Mouse (Mus musculus) intestine, postnatal 0 days (tissue): Measurements from ENCODE around the gene Samd4. TPM values are rescaled to one million over a fixed set of nuclear protein-coding genes. Genes with fewer than 3 reads are reported as not detected.

Experiments
- ATAC-seq: fragments of 200-750 bp; cut with Nextera tagmentation; 2 replicates; pipeline ENCODE4 v1.8.0; 2017; ENCODE audit warnings: mild to moderate bottlenecking, moderate TSS enrichment, moderate library complexity
- H3K27ac ChIP-seq: fragments of 300-500 bp; sonication (generic); 2 replicates; pipeline ENCODE4 v1.5.1; 2014; ENCODE audit warnings: mild to moderate bottlenecking, low read depth, low read length, moderate library complexity
- H3K27me3 ChIP-seq: fragments of 300-500 bp; sonication (generic); replicated peaks from 2 replicates; pipeline ENCODE4 v1.6.1; 2014; ENCODE audit warnings: low read length, mixed read lengths; ENCODE audit not compliant: control insufficient read depth, insufficient read depth
- H3K36me3 ChIP-seq: fragments of 300-500 bp; sonication (generic); 2 replicates; pipeline ENCODE4 v1.6.1; 2014; ENCODE audit warnings: mild to moderate bottlenecking, moderate library complexity; ENCODE audit not compliant: control insufficient read depth, insufficient read depth
- H3K4me1 ChIP-seq: fragments of 300-500 bp; sonication (generic); replicated peaks from 2 replicates; pipeline ENCODE4 v1.6.1; 2014; ENCODE audit warnings: antibody characterized with exemption, low read length, mixed read lengths; ENCODE audit not compliant: control insufficient read depth, insufficient read depth
- H3K4me2 ChIP-seq: fragments of 300-500 bp; sonication (generic); replicated peaks from 2 replicates; pipeline ENCODE4 v1.6.1; 2014; ENCODE audit warnings: low read depth, mild to moderate bottlenecking, moderate library complexity
- H3K4me3 ChIP-seq: fragments of 300-500 bp; sonication (generic); 2 replicates; pipeline ENCODE4 v1.5.1; 2014; ENCODE audit warnings: low read depth, low read length
- H3K9ac ChIP-seq: fragments of 300-500 bp; sonication (generic); 2 replicates; pipeline ENCODE4 v1.6.1; 2014; ENCODE audit warnings: mild to moderate bottlenecking, low read depth, low read length
- H3K9me3 ChIP-seq: fragments of 300-500 bp; sonication (generic); 2 replicates; pipeline ENCODE4 v1.6.1; 2016; ENCODE audit warnings: mixed run types; ENCODE audit not compliant: control insufficient read depth
- CTCF ChIP-seq: sonication (generic); IDR thresholded peaks from 2 replicates; pipeline ENCODE4 v1.5.1; 2016; ENCODE audit warnings: low read depth, mild to moderate bottlenecking, control low read depth, antibody characterized with exemption, moderate library complexity
- whole genome bisulfite sequencing: fragments of 180-500 bp; shearing (Covaris S2); extraction: QIAGEN DNeasy Blood & Tissue Kit; methylation state at CpG from one replicate; pipeline ENCODE4 v1.1.7; 2014; 5-methylcytosine and 5-hydroxymethylcytosine counted together
- polyA plus RNA-seq: library from polyadenylated mRNA; unstranded; fragments of >200 nt; fragmentation: Nextera tagmentation; extraction: Ambion mirVana; gene quantifications from 2 replicates; pipeline ENCODE4 v1.2.1, GENCODE M21; 2015

Gene Samd4
- polyA plus RNA-seq, 1 experiment from 2014 or later: 3.1 TPM

DNA sequence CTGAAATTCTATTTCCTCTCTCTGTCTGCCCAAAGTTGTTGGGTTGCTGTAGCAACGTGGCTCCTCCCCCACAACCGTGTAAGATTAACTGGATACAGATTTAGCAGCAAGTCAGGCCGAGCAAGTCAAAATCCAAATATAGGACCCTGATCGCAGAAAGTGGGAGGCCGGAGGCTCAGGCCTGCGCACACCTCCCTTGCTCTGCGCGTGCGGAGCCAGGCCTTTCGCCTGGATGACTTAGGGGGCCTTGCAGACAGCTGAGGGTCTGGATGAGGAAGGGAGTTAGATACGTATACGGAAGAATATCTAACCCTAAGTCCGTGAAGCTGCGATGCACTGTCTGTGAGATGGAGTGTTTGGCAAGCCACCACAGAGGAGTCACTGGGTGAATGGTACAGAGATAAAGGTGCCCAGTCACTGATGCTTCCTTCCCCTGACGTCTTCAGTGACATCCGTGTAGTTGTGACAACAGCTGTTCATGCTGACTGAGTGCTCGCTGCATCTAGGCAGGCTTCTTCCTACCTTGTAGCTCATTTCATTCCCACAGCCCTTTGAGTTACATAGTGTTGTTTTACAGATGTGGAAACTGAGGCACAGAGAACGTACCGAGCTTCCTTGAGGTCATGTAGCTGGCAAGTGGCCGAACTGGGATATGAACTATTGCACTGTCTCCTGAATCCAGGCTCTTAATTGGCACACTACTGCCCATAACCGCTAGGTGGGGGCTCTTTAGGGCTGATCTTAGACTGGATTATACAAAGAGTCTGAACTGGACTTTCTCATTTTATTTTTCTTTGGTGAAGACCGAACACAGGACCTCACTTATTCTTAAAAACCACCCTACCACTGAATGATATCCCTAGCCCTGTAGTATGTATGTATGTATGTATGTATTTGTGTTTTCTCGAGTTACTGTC is 59.5 kb downstream of the Samd4 start:
- ATAC-seq: no peak
- Histone ChIP-seq H3K4me2 (no peak overlapping the region), H3K9me3 (no peaks in the 10 kb centered on the region), H3K36me3 (no peaks in the 10 kb centered on the region), H3K9ac (no peak overlapping the region), H3K4me3 (no peak overlapping the region), H3K27me3 (no peaks in the 10 kb centered on the region), H3K4me1 (no peaks in the 10 kb centered on the region), H3K27ac (no peak overlapping the region)
- peak; percentile 27 for TF ChIP-seq CTCF
- WGBS: 59% methylated on average over 23 of the region's 23 CpGs

DNA sequence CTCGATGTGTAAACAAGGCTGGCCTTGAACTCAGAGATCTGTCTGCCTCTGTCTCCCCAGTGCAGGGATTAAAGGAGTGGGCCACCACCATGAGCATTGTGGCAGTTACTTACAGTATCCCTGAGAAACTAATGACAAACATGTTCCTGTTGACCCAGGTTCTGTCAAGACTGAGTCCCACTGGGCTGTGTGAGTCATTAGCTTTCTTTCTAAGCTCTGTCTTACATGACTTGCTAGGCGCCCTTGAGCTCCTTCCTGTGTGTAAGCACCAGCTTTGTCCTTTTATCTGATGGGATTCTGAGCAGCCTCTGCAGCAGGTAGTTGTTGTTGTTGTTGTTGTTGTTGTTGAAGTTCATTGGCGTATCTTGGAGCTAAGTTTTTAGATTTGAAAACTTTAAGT is 61.8 kb downstream of the Samd4 start:
- ATAC-seq: no peak
- Histone ChIP-seq H3K9ac (no peak overlapping the region), H3K9me3 (no peaks in the 10 kb centered on the region), H3K27ac (no peak overlapping the region), H3K4me3 (no peak overlapping the region), H3K27me3 (no peaks in the 10 kb centered on the region), H3K4me1 (no peaks in the 10 kb centered on the region), H3K36me3 (no peaks in the 10 kb centered on the region), H3K4me2 (no peak overlapping the region)
- WGBS: 68% methylated on average over 3 of the region's 3 CpGs
- no peak for TF ChIP-seq CTCF

DNA sequence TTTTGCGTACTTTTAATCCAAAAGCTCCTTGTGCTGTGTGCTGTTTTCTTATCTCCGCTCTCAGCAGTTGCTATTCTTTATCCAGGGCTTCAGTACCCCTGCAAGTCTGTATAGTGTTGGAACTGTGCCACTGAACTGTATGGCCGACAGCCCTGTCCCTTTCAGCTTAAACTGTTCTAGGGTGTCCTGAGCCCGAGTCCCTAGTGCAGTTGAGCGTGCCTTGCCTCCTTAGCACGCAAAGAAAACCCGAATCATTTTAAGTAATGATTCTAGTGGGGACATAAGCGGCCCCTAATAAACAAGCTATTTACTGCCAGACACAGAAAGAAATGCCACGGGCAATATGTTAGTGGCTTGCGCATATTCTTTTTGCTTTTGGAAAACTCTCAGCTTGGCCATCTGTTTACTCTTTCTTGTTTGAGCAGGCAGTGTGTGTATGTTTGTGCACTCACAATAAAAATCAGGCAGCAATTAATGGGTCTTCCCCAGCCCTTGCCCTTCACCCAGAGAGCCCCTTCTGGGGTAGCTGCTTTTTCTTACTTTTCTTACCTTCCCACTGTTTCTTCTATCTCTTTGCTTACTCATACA is 63.3 kb downstream of the Samd4 start:
- no peaks in the 10 kb centered on the region for H3K9me3 ChIP-seq
- H3K9ac ChIP-seq: no peak overlapping the region
- no peak for ATAC-seq
- no peak for TF ChIP-seq CTCF
- 71% methylated on average over 10 of the region's 10 CpGs for WGBS
- no peaks in the 10 kb centered on the region for H3K36me3 ChIP-seq
- no peaks in the 10 kb centered on the region for H3K4me1 ChIP-seq
- H3K27me3 ChIP-seq: no peaks in the 10 kb centered on the region
- H3K27ac ChIP-seq: no peak overlapping the region
- H3K4me2 ChIP-seq: no peak overlapping the region
- H3K4me3 ChIP-seq: no peak overlapping the region

DNA sequence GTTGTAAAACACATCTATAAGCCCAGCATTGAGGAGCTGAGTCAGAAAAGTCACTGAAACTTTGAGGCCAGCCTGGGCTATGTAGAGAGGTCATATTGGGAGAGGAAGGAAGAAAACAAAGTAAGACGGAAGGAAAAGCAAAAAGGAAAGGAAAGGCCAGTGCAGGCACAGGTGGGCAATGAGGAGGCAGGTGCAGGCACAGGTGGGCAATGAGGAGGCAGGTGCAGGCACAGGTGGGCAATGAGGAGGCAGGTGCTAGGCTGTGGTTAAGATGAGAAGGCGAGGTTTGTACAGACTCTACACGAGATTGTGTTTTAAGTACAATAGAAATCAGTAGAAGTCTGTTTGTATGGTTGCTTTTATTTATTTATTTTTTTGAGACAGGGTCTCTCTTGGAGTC is 65.0 kb downstream of the Samd4 start:
- H3K27me3 ChIP-seq: no peaks in the 10 kb centered on the region
- H3K9me3 ChIP-seq: no peaks in the 10 kb centered on the region
- WGBS: 91% methylated on average over 3 of the region's 3 CpGs
- no peak for ATAC-seq
- H3K27ac ChIP-seq: no peak overlapping the region
- H3K4me1 ChIP-seq: no peaks in the 10 kb centered on the region
- H3K4me3 ChIP-seq: no peak overlapping the region
- H3K36me3 ChIP-seq: no peaks in the 10 kb centered on the region
- TF ChIP-seq CTCF: no peak
- no peak overlapping the region for H3K9ac ChIP-seq
- H3K4me2 ChIP-seq: no peak overlapping the region

DNA sequence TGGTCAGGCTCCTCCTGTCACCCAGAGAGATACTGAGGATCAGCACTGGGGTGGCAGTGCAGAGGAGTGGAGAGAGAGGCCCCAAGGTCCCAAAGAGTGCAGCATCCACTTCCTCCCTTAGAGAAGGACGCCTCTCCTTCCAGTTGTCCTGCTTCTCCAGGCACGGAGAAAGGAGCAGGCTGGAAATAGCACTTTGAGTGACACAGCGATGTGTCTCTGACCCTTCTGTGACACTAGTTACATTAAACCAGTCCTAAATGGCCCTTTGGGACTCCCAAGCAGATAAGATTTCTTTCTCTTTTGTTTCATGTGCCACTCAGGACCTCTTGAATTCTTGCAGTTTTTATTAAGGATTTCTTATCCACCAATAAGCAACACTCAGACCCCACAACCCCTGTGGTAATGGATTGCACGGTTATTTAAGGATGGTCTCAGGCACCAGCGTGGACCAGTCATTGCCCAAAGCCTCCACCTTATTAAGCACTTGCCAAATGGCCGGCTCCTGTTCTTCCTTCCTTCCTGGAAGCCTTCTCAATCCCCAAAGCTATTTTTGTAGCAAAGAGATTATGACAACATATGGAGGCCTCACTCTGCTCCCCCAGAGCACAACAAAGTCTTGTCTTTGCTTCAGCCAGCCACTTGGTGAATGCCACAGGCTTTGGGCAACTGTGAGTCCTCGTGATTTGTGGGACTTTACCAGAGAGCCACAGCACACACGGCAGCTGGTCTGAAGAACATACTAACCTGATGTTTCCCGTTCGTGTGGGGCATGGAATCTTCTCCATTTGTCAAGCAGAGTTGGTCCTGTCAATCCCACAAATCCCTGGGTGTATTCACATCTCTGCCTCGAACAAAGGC is 68.1 kb downstream of the Samd4 start:
- Histone ChIP-seq H3K4me3 (no peak overlapping the region), H3K4me2 (no peak overlapping the region), H3K27me3 (no peaks in the 10 kb centered on the region), H3K27ac (no peak overlapping the region; the same call in 1 of the 2 replicates), H3K4me1 (no peaks in the 10 kb centered on the region), H3K9ac (no peak overlapping the region), H3K36me3 (no peaks in the 10 kb centered on the region), H3K9me3 (no peaks in the 10 kb centered on the region)
- WGBS: 59% methylated on average over 11 of the region's 11 CpGs
- TF ChIP-seq CTCF: no peak
- ATAC-seq: no peak

DNA sequence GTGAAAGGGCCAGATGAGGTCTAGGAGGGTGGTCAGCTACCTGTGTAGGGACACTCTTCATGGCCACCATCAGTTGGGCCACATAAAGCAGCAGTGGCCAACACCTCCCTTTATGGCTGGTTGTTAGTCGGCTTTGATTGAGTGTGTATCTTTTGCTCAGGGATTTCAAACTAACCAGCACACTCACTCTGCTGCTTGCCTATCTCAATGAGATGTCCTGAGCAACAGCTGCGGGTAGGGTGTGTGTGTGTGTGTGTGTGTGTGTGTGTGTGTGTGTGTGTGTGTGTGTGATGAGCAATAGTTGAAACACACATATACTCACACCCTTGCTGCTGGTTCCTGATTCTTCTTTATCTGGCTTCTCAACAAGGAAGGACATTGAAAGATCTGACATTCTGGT is 69.6 kb downstream of the Samd4 start:
- no peaks in the 10 kb centered on the region for H3K4me1 ChIP-seq
- no peaks in the 10 kb centered on the region for H3K9me3 ChIP-seq
- H3K36me3 ChIP-seq: no peaks in the 10 kb centered on the region
- no peak for ATAC-seq
- 54% methylated on average over 2 of the region's 2 CpGs for WGBS
- H3K4me2 ChIP-seq: no peak overlapping the region
- no peaks in the 10 kb centered on the region for H3K27me3 ChIP-seq
- no peak overlapping the region for H3K9ac ChIP-seq
- H3K27ac ChIP-seq: no peak overlapping the region
- no peak overlapping the region for H3K4me3 ChIP-seq
- no peak for TF ChIP-seq CTCF
